In genomic region chr3:157803356-157803755, GRCm38 (mm10) we compare ENCODE assay signal across 27 mouse cellular contexts.
"Had no signal": no experiment of that assay in that cellular context is flagged by ENCODE, and none has a peak within 500 bp of the region (broad histone marks: within the 10 kb centered on the region; RNA-seq: fewer than 3 reads in every experiment).

No protein-coding gene starts in this region.

- H3K4me2 ChIP-seq: heart, embryonic 12.5 days; hindbrain, embryonic 12.5 days; hindbrain, embryonic 14.5 days; kidney, embryonic 15.5 days; limb, embryonic 12.5 days; limb, embryonic 15.5 days; liver, embryonic 12.5 days had no signal

- H3K4me1 ChIP-seq: heart, embryonic 10.5 days; heart, embryonic 12.5 days; hindbrain, embryonic 10.5 days; hindbrain, embryonic 12.5 days; kidney, embryonic 15.5 days; limb, embryonic 12.5 days; limb, embryonic 15.5 days; liver, embryonic 12.5 days had no signal

- ATAC-seq: hindbrain, embryonic 16.5 days; inflammation-experienced regulatory T-cells, adult 6 months; intestine, embryonic 16.5 days; liver, embryonic 12.5 days had no signal

- DNase-seq: gastrocnemius, adult 2 months; gastrocnemius, postnatal 10 days; gastrocnemius, postnatal 25 days; heart, adult 18-20 months; heart, postnatal 10 days; heart, postnatal 4 days; kidney, adult 2 months; kidney, adult 9 months; kidney, postnatal 10 days; kidney, postnatal 25 days; kidney, postnatal 4 days; layer of hippocampus, adult 9-11 months; layer of hippocampus, postnatal 36 days; left cerebral cortex, postnatal 4 days had no signal

- H3K27me3 ChIP-seq: heart, embryonic 12.5 days; hindbrain, embryonic 12.5 days; kidney, embryonic 15.5 days; limb, embryonic 12.5 days; limb, embryonic 15.5 days; liver, embryonic 12.5 days had no signal

- H3K9ac ChIP-seq: heart, embryonic 12.5 days; hindbrain, embryonic 12.5 days; hindbrain, embryonic 14.5 days; kidney, embryonic 15.5 days; limb, embryonic 12.5 days; limb, embryonic 15.5 days; liver, embryonic 12.5 days; liver, embryonic 14.5 days had no signal

- H3K36me3 ChIP-seq: heart, embryonic 10.5 days; heart, embryonic 12.5 days; hindbrain, embryonic 10.5 days; hindbrain, embryonic 12.5 days; kidney, embryonic 15.5 days; limb, embryonic 12.5 days; limb, embryonic 15.5 days; liver, embryonic 12.5 days had no signal

- H3K27ac ChIP-seq: gastrocnemius, adult 2 months; heart, embryonic 10.5 days; hindbrain, embryonic 10.5 days; hindbrain, embryonic 12.5 days; hindbrain, embryonic 14.5 days; kidney, embryonic 15.5 days; limb, embryonic 12.5 days; limb, embryonic 15.5 days; liver, embryonic 12.5 days; liver, embryonic 14.5 days had no signal

- H3K4me3 ChIP-seq: gastrocnemius, adult 2 months; heart, embryonic 10.5 days; heart, embryonic 12.5 days; hindbrain, embryonic 10.5 days; hindbrain, embryonic 12.5 days; kidney, embryonic 15.5 days; limb, embryonic 12.5 days; limb, embryonic 15.5 days; liver, embryonic 12.5 days had no signal

- H3K9me3 ChIP-seq: heart, embryonic 10.5 days; heart, embryonic 12.5 days; hindbrain, embryonic 10.5 days; hindbrain, embryonic 12.5 days; kidney, embryonic 15.5 days; limb, embryonic 12.5 days; limb, embryonic 15.5 days; liver, embryonic 12.5 days had no signal
